Mouse (Mus musculus): ENCODE data around the gene Gm18596.
"Not testable (repeated sequence)": the region's sequence is repeated elsewhere in the genome, so short reads cannot be mapped to it uniquely, and the experiment has no call there.

Gm18596 gene

GRCm38 (mm10) chr10:77711157-77711556 is 31.3 kb downstream of the Gm18596 start, which contains the start of gene Gm10024:
Gm10024 (plus strand) TSS chr10:77711457.
- not testable (repeated sequence) for DNase-seq (ENCODE audit: low read depth)

- DNase-seq (ENCODE audit: low read depth): peak; percentile 32
Measured at GRCm38 (mm10) chr10:77709831-77710230, 32.6 kb downstream of the Gm18596 start.

GRCm38 (mm10) chr10:77706326-77706725 is 36.1 kb downstream of the Gm18596 start, which contains the start of gene Gm10272:
Gm10272 (plus strand) TSS chr10:77706626.
- DNase-seq (ENCODE audit: low read depth): no peak

- DNase-seq (ENCODE audit: low read depth): no peak
Measured at GRCm38 (mm10) chr10:77697133-77697532, 45.3 kb downstream of the Gm18596 start, which contains the start of gene Gm9508. Gm9508 (minus strand) TSS chr10:77697233.
